Mouse (Mus musculus) mature B cell (primary cell): ENCODE data around the gene Smpd2.

Source experiments
- in situ Hi-C: fragments of 300-500 bp; cut with MboI; formaldehyde crosslinking; loops from 2 replicates; pipeline ENCODE4 v1.14.3; 2019

Gene Smpd2

DNA sequence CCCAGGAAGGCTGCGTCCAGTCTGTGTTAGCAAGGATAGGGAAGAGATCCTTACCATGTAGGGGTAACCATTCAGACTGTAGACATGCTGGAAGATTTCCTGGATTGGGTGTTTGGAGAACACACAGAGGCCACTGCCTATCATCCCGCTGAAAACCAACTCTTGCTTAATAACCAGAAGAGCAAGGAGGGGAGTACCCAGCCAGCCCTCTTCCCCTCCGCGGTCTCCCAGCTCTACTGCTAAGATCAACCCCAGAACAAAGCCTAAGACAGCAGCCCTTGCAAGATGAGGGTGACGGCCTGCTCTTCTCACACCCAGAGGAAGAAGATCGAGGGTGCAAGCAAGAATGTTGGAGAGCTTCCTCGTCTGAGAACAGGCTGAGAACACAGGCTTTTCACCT, 1.3 kb downstream of the Smpd2 start:
- in situ Hi-C loops: no loop called here

GRCm38 (mm10) chr10:41486506-41487170, 3.5 kb downstream of the Smpd2 start:
- in situ Hi-C loops: no loop called here

DNA sequence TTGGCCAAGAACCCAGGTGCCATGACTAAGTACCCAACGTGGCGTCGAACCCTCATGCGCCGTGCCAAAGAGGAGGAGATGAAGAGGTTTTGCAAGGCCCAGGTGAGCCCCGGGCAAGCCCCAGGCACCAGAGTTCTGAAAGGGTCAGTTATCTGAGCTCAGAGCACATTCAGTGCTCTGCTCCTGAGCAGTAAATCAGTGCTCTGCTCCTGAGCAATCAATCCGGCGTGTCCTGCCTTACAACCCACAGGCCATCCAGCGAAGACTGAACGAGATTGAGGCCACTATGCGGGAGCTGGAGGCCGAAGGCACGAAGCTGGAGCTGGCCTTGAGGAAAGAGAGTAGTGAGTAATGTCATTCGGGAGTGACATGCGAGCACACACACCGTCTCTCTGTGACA, 4.4 kb downstream of the Smpd2 start:
- in situ Hi-C loops: no loop called here

DNA sequence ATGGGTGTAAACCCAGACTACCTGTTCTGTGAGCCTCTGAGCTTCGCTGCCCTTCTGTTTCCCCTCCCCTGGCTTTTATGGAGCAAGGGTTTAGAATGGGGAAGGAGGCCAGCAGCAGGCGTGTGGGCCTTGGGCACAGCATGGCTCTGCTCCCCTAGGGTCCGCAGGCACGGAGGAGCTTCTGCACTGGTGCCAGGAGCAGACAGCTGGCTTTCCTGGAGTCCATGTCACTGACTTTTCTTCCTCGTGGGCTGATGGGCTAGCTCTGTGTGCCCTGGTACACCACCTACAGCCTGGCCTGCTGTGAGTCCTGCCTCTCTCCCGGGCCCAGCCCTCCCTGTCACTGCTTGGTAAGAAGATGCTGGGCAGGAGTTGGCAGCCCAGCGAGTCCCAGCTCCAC, 7.7 kb downstream of the Smpd2 start:
- in situ Hi-C loops: no loop called here

DNA sequence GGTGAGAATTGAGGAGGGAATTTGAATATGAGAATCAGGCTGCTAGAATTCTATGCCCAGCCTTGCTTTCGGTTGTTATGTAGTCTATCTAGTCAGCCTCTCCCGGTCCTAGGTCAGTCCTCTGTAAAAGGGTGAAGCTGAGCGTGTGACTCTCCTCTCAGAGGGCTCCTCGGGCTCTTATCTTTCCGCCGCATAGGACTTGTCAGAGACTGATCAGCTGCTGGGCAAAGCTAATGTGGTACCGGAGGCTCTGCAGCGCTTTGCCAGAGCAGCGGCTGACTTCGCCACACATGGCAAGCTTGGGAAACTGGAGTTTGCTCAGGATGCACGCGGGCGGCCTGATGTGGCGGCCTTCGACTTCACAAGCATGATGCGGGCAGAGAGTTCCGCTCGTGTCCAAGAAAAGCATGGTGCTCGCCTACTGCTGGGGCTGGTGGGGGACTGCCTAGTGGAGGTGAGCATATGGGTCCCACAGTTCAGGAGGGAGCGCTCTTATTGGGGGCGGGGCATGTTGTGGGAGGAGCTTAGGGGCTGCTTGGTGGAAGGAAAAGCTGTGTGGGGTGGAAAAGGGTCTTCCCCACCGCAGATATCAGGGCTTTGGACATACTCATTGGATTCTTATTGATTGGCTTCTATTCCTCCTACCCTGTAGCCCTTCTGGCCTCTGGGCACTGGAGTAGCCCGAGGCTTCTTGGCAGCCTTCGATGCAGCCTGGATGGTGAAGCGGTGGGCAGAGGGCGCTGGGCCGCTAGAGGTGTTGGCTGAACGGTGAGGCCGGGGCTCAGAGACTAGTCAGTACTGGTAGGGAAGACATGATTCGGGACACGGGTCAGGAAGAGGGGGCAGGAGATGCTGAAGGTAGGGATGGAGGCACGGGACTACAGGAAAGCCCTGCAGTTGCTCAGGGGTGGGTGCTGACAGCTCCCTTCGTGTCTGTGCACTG, 9.0 kb downstream of the Smpd2 start:
- in situ Hi-C loops: no loop called here

GRCm38 (mm10) chr10:41479961-41480360, 10.2 kb downstream of the Smpd2 start:
- in situ Hi-C loops: no loop called here

DNA sequence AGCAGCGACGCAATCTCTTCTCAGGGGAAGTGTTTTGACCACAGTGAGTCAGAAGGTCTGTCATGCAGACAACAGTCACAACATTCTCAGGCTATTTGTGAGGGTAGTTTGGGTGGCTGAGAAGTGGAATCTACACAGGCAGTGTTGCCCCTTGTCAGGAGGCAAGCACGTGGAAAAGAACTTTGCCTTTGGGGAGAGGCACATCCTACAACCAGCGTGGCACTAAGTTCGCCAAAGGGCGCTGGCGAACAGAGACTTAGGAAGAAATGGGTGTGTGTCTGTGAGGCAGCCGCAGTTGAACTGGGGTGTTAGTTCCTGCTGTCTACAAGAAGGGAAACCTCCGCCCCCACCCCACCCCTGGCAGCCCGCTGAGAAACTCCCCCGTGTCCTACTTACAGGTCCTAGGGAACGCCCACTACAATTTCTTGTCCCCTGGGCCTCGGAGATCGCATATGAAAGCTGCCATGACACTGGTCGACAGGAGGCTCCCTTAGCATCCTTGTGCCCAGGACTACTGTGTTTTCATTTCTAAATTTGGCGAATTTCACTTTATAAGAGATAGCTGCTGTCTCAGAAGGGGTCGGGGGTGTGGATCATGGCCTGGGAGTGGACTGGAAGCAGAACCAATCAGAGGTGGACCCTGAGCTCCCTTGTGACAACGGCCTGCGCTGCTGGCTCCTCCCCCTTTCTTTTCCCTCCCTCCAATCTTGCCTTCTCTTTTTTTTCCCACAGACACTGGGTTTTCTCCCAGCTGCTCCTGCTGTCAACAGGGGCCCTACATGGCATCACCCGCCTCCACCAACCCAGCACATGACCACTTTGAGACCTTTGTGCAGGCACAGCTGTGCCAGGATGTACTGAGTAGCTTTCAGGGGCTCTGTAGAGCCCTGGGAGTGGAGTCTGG, 12.6 kb downstream of the Smpd2 start:
- in situ Hi-C loops: no loop called here

- in situ Hi-C loops: no loop called here
Observed at GRCm38 (mm10) chr10:41477018-41477277, 13.2 kb downstream of the Smpd2 start.

- in situ Hi-C loops: no loop called here
Observed at GRCm38 (mm10) chr10:41476171-41477017, 13.8 kb downstream of the Smpd2 start, which contains the start of gene Mical1. TSS of gene Mical1 (plus strand) at chr10:41476314.

DNA sequence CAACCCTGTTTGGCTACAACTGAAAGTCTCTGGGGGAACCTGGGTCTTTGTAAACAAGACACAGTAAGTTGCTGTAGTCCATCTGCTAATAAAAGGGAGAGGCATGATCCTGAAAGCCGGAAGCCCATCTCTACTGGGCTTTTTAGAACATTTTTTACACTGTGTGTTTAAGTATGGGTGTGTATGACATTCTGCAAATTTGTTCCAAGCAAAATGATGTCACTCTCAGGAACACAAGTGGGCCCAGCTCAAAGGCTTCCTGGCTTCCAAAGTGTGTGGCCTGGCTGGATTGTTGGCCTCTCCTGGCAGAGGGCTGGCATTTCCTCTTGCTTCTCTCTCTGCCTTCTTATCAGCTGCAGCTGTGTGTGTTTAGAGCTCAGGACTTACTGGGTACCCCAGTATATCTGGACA, 15.2 kb downstream of the Smpd2 start:
- in situ Hi-C loops: no loop called here

DNA sequence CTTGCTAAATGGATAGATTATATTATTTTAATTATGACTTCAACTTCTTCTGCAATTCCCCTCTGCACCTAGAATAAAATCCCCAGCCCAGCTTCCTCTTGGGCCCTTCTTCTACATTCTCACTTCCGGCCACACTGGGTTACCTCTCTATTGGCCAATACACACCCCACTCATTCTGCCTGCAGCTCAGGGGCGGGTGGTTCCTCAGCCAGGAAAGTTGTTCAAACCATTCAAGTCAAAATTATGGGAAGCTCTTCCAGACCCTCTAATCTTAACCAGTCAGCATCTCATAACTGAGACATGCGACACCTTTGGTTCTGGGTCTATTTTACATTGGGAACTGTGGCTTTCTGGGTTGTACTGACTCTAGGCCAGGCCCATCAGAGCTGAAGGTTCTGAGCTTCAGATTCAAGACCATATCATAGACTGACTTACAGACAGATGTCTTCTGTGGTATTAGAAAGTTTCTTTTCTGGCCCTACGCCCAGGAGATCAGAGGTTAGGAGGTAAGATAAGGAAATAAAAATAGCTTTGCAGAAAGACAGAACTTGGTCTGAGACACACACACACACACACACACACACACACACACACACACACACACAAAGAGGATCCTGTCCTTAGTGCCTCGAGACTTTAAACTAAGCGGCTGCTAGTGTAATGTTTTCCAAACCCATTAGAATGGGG, 16.2 kb downstream of the Smpd2 start:
- in situ Hi-C loops: no loop called here

DNA sequence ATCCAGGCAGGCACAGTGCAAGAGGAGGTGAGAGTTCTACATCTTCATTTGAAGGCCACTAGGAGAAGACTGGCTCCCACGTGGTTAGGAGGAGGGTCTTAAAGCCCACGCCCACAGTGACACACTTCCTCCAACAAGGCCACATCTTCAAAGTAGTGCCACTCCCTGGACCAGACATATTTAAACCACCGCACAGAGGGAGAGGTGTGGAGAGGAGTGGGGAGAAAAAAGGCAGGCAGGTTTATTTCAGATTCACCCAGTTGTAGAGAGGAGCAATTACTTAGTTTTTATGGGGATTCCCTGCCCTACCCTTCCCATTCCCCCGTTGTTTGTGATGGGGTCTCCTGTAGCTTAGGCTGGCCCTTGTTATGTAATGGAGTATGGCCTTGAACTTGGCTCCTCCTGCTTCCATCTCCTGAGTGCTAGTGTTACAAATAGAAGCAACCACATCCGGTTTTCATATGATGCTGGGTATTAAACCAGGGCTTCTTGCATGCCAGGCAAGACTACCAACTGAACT, 17.1 kb downstream of the Smpd2 start:
- in situ Hi-C loops: no loop called here

DNA sequence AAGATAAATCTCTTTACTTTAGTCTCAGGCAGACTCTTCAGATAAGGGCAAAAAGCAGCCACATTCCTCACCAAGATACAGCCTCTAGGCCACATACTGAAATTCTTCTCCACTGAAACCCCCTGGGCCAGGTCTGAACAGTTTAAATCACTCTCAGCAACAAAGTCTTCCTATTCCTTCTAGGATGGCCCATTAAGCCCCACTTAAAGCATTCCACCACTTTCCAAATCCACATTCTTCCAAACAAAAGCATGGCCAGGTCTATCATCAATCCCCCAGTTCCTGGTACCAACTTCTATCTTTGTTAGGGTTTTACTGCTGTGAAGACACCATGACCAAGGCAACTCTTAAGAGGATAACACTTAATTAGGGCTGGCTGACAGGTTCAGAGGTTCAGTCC, 17.6 kb downstream of the Smpd2 start:
- in situ Hi-C loops: no loop called here

DNA sequence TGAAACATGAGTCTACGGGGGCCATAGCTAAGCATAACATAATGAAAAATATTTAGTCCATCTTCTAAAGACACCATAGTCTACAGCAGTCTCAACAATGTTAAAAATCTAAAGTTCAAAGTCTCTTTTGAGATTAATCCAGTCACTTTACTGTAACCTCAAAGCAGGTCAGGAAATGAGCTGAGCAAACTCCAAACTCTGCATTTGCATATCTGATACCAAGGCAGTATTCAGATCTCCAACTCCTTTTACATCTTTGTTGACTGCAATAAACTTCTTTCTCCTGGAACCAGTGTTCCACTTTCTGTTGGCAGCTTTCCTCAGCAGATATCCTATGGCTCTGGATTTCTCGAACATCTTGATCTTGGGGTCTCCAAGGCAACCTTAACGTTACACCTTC, 19.5 kb downstream of the Smpd2 start:
- in situ Hi-C loops: no loop called here

DNA sequence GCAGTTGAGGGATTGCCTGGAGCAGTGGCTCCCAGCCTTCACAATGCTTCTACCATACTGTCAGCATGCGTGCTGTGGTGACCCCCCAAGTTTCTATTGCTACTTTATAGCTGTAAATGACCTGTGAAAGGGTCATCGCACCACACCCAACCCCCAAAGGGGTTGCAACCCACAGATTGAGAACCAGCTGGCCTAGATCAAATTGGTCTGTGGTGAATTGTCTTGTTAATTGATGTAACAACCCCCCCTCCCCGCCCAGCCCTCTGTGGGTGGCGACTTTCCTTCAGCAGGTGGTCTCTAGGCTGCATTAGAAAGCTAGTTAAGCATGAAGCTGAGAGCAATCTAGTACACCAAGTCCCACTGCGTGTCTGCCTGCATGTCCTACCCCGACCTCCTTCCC, 22.8 kb downstream of the Smpd2 start:
- in situ Hi-C loops: no loop called here

- in situ Hi-C loops: no loop called here
Observed at GRCm38 (mm10) chr10:41464401-41464955, 25.7 kb downstream of the Smpd2 start.

GRCm38 (mm10) chr10:41461057-41461722, 29.0 kb downstream of the Smpd2 start:
- in situ Hi-C loops: no loop called here

DNA sequence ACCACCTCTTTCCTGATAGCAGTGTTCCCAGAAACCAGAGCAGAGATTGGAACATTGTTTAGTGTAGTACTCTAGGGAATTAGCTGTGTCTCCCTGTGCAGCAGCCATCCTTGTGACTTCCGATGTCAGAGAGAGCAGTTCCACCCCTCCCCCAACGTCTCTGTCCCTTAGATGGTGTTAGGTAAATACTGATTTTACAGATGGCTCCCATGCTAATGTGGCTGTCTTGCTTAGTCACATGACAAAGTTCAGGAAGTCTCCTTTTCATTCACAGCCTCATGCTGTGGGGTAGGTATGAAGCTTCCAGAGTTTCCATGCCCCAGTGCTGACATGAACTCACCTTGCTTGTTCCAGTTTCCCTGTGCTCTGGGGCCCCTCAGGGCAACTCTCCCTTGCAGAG, 29.7 kb downstream of the Smpd2 start:
- in situ Hi-C loops: no loop called here

DNA sequence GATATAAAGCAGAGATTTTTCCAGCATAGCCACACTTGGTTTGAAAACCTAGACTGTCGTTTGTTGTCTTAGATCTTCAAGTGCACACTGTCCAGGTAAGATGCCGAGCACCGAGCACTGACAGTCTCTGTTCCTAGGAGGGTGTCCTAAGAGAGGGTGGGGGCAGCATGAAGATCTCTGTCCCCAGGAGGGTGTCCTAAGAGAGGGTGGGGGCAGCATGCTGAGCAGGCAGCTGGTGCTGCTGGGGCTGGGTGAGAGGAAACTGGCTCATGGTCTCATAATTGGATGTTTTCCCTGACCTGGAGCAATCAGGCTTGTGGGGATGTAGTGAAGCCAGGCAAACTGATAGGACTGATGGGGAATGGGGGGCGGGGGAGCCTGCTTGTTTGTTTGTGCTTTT, 30.2 kb downstream of the Smpd2 start:
- in situ Hi-C loops: no loop called here

DNA sequence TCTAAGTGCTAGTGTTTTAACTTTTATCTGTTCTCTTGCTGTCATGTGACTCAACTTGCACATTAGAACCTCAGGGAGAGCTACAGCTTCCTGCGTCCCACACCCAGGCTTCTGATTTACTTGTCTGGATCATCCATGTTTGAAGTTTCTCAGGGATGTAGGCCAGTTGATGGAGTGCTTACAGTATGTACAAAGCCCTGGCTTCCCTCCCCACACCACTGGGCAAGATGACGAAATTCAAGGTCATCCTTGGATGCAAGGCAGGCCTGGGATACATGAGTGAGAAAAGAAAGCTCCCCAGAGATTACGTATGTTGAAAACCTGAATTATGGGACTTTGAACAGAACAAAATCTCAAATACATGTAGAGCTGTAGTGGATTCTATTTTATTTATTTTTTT, 37.4 kb downstream of the Smpd2 start:
- in situ Hi-C loops: no loop called here
